Mouse (Mus musculus) splenic B cell, adult 2 months (primary cell): Measurements from ENCODE around the gene Grm1.

Source experiments
- DNase-seq: peaks from one replicate; pipeline ENCODE4 v3.0.0-alpha.2; 2011; ENCODE audit warnings: low read depth, low spot score
- H3K27me3 ChIP-seq: 2 replicates; pipeline ENCODE4 v1.6.1; 2012; ENCODE audit warnings: mild to moderate bottlenecking, low read length, moderate library complexity, mixed read lengths; ENCODE audit not compliant: control insufficient read depth, poor library complexity, insufficient read depth, severe bottlenecking
- H3K36me3 ChIP-seq: 2 replicates; pipeline ENCODE4 v1.6.1; 2012; ENCODE audit warnings: mild to moderate bottlenecking, low read length, moderate library complexity, mixed read lengths; ENCODE audit not compliant: control insufficient read depth, poor library complexity, insufficient read depth, severe bottlenecking

The Grm1 gene

DNA sequence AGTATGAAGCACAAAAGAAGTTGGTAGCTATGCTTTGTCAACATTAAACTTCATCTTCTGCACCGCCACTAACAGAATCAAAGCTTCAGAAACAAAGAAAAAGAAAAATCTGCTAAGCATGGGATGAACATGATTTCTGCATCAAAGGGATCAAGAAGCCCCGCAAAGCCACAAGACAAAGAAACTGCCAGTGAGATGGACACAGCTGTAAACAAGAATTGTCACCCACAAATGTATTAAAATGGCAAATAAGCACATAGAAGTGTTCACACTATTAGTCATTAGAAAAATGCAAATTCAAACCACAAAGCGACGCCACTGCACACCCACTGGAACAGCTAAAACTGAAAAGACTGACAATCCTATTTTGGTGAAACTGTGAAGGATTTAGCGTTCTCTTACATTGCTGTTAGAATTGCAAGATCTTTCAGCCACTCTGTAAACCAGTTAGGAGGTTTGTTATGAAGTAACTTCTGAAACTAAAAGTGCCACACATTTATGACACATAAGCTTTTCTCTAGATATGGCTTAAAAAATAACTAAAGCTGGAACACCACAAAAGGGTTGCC lies 153.3 kb downstream of the Grm1 start:
- Histone ChIP-seq H3K36me3 (no peaks in the 10 kb centered on the region), H3K27me3 (no peaks in the 10 kb centered on the region)
- no peak for DNase-seq

DNA sequence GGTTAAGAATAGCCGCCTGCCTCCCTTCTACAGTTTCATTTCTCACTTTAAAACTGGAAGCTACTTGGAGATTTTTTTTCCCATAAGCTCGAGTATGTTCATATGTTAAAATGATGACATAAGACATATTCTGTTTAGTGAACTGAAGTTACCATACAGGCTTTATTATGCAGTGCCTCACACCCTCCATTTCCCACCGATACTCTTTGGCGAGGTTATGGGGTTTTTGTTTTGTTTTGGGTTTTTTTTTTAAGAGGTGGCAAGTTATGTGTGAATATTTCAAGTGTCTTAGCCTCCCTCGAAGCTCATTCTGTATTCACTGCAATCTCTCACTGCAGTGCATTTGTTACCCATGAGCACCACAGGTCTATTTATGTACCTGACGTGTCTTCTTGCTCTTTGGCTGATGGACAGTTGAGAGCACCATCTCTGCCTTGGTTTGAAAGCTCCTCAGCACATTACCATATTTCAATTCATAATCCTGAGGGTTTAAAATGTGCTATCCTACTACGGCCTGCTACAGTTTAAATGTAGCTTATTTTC lies 164.2 kb downstream of the Grm1 start:
- Histone ChIP-seq H3K36me3 (no peaks in the 10 kb centered on the region), H3K27me3 (no peaks in the 10 kb centered on the region)
- DNase-seq = no peak

DNA sequence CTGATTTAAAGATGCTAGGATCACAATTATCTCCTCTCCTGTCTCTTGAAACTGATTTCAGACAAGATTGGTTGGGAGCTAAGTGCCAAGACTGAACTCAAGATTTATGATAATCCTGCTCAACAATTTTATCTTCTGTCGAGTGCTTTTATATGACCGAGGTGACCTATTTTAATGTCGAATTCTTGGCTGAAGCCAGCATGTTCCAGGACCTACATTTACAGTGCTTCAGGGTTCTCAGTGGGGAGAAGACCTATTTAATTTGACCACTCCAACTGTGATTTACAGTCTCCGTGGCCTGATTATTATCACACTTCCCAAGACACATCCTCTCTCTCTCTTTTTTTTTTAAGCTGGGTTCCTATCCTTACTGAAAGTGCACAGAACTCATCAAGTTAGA lies 168.5 kb downstream of the Grm1 start:
- no peak for DNase-seq
- Histone ChIP-seq H3K27me3 (no peaks in the 10 kb centered on the region), H3K36me3 (no peaks in the 10 kb centered on the region)

DNA sequence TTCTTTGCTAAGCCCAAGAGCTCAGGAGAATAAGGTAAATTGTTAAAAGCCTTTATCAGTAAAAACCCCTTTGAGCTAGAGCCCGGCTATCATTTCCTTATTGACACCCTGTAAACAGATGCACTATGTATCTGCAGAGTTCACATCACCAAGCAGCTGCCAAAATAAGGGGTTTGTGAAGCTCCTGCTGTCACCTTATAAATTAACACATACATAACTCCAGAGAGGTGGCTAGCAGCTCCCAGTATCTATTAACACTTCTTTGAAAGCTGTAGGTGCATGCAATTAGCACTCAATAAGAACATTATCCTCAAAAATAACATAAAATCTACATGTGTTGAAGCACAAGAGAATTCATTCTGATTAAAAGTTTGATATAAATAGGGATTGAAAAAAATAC lies 191.9 kb downstream of the Grm1 start:
- no peaks in the 10 kb centered on the region for H3K36me3 ChIP-seq
- H3K27me3 ChIP-seq = no peaks in the 10 kb centered on the region
- no peak for DNase-seq

DNA sequence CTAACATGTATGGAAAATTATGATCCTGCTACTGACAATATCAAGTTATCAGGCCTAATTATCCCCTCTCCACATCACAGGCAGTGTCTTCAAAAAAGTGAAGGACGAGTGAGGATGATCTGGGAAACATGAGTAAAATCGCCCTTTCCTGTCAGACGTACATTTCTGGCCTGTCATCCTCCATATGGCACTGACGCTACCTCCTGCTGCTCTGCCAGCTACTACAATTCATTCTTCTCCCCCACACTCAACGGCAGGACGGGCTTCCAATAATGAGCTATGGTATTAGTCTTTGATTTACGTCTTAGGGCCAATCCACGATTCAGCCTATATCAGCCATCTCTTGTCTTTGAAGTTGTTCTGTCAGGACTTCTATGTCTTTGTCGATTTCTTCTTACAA lies 193.6 kb downstream of the Grm1 start:
- no peak for DNase-seq
- H3K27me3 ChIP-seq = no peaks in the 10 kb centered on the region
- H3K36me3 ChIP-seq = no peaks in the 10 kb centered on the region

DNA sequence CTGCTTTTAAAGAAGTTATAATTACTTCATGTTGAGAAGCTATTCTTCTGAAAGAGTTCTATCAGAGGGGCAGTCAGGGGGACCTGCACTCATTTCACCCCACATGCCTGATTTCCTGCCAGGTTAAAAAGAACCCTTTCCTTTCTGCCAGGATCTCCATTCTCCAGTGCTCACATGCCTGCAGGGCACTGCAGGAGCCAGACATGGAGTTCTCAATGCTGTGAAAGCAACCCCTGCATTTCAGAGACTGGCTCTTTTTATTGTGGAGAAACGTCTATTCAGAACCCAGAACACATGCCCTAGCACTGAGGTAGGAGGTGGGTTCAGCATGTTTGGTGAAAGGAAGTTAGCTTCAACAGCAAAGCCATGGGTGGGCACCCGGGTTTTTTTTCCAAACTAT lies 197.2 kb downstream of the Grm1 start:
- Histone ChIP-seq H3K36me3 (no peaks in the 10 kb centered on the region), H3K27me3 (no peaks in the 10 kb centered on the region)
- no peak for DNase-seq

DNA sequence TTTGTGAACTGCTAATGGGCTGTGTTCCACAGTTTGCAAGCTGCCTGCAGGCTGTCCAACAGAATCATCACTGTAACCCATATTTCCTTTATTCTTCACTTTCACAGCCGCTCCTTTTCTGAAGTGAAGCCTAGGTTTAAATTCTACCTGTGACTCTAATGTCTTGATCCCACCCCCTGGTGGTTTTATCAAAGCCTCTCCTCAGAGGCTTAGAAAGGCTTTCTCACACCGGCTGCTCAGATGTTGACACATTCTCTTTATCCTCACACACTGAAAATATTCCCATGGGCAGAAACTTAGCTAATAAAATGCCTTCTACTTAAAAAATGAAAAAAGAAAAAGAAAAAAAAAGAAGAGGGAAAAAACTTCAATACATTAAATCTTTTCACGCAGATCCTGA lies 210.0 kb downstream of the Grm1 start:
- Histone ChIP-seq H3K36me3 (no peaks in the 10 kb centered on the region), H3K27me3 (no peaks in the 10 kb centered on the region)
- no peak for DNase-seq

DNA sequence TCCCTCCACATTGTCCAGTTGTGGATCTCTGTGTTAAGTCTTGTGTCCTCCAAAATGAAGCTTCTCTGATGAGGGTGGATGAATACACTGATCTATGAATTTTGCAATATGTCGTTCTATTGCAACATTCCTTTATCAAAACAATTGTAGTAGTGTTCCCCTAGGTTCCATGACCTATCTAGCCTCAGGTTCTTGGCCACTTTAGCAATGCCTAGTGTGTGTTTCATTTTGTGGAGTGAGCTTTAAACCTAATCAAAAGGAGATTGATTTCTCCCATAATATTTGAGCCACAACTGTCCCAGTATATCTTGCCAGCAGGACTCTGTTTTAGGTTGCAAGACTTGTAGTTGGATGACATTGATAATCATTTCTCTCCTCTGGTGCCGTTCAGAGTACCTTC lies 211.9 kb downstream of the Grm1 start:
- DNase-seq = no peak
- Histone ChIP-seq H3K27me3 (no peaks in the 10 kb centered on the region), H3K36me3 (no peaks in the 10 kb centered on the region)

DNA sequence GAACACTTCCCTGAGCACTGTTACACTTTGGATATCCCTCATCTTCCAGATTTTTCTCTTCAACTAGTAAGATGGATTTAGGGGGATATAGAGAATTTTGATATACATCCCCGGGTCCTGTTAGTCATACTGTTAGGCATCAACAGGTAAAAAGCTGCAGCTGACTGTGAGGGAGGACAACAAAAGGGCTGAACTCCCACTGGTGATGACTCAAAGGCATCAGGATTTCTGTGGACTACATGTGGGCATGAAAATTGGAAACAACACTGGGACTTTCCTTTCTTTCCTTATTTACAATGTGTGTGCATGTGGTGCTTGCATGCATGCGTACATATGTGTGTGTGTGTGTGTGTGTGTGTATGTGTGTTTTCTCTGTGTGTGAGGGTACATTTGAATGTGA lies 215.9 kb downstream of the Grm1 start:
- Histone ChIP-seq H3K36me3 (no peaks in the 10 kb centered on the region), H3K27me3 (no peaks in the 10 kb centered on the region)
- no peak for DNase-seq

DNA sequence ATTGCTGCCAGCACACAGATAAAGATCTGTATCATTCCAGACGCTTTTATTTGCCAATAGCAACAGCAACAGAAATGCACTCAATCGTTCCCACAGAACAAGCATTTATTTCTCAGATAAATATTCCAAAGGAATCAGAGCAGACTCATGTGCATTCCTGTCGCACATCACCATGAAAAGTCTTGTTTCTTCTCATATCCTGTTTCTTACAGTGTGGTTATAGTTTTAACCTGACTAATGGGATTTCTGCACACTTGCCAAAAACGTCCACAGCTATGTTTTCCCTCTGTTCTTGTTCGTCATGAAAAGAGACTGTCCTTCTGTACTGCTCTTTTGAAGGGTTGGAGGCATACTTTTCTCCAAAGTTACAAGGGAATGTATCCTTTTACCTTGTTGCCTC lies 217.4 kb downstream of the Grm1 start:
- Histone ChIP-seq H3K36me3 (no peaks in the 10 kb centered on the region), H3K27me3 (no peaks in the 10 kb centered on the region)
- no peak for DNase-seq

DNA sequence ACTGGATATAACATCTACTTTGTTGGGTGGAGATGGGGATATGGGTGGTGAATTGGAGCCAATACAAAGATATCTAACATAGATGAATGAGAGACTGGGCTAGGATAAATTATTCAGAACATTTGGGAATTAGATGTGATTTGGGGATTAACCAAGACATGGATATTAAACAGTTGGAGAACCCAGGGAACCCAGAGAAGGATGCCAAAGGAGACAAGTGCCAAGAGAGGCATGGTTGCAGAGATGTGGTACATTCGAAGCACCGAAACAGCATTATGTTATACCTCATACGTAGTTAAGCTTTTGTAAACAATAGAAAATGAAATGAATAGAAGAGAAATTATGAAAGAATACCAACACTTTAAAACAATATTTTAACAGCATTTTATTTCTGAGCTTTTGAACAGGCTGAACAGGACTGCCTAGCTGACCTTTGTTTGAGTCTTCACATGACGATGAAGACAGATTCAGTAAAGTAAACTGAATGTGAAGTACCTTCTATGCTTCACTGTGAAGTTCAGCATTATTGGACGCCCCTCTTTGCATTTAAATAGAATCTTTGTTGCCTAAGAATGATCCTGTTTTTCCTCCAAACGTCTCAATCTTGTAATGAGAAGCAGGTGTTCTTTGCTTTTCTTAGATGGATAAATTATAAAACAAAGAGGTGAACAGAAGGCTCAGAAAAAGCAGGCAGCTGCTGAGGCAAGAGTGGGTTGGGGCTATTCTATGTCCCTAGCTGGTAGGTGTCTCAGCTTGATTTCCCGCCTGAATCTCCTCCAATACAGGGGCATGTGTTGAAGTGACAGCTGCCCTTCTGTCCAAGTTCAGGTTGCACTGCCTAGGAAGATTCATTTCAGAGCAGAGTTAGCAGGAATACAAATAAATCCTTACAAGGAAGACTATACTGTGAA lies 234.5 kb downstream of the Grm1 start:
- no peak for DNase-seq

DNA sequence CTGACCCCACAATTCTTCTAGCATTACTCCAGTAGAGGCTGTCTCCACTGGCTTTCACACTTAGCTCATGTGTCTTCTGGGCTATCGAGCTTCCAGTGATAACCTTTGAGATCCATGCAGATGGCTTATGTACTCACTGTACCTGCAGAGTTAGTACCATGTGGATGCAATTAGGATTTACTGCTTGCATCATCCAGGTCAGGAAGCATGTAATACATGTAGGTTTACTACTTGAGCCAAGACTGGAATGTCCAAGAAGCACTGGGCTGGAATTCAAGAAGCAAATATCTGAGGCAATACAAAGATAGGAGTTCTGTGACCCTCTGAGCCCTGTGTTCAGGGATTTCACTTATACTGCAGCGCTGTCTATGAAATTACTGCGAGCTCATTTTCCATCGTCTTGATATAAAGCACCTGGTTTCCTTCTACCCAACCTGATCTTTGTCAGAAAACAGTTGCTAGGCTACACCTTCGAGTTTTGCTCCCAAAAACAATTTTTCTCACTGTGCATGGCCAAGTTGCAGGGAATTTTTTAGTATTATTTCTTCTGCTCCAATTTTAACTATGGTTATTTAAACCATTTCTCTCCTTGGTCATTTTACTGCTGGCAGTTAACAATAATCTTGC lies 237.0 kb downstream of the Grm1 start:
- Histone ChIP-seq H3K27me3 (no peaks in the 10 kb centered on the region), H3K36me3 (no peaks in the 10 kb centered on the region)
- DNase-seq = no peak

More for the DNA sequence above, 234.5 kb downstream of the Grm1 start:
- no peaks in the 10 kb centered on the region for H3K27me3 ChIP-seq
- no peaks in the 10 kb centered on the region for H3K36me3 ChIP-seq

DNA sequence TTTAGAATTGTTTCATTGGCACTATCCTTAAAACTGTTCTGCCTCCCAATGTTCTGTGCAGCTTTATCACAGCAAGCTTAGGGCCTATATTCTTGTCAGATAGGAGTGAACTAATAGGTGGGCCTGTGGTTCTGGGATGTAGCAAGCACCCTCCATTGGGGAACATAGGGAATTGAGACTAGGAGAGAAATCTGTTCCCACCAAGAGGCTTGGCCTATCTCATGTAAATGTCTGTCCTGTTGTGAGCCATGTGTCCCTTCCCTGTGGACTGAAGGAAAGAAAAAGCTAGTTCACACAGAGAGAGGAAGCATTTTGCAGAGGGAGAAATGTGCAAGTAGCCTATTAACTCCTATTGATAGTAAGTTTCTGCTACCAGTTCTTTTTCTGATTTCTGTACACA lies 246.8 kb downstream of the Grm1 start:
- DNase-seq = no peak
- H3K27me3 ChIP-seq = no peaks in the 10 kb centered on the region
- no peaks in the 10 kb centered on the region for H3K36me3 ChIP-seq

DNA sequence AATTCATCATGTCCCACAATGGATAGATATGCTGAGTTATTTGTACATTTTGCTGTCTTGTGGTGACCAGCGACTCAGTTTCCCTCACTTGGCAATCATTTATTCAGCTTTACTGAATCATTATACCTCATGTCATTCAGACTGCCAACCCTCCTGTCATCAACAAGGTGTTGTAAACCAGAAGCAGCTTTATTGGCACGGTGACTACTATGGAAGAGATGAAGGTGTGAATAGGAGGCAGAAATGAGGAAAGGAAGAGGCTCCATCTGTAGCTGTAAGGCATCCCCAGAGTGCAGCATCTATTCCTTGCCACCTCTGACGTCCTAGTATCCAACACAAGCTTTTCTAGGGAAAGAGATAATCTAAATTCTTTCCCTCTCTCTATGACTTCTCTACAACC lies 247.3 kb downstream of the Grm1 start:
- Histone ChIP-seq H3K27me3 (no peaks in the 10 kb centered on the region), H3K36me3 (no peaks in the 10 kb centered on the region)
- DNase-seq = no peak

DNA sequence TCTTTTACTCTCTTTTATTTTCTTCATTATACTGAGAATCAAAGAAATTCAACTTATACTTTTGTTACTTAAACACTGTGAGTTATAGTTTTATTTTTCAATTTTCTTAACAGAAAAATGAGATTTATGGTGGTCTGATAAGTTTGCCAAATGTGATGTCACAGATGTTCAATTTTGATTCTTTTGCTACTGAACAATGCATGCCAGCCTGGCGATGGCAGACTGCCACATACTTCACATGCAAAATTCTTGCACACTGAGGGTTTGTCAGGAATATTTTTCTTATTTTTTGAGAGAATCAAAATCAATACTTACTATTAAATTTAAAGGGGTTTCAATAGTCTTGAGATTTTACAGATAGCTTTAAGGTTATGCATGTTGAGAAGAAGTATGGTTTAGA lies 251.0 kb downstream of the Grm1 start:
- no peaks in the 10 kb centered on the region for H3K27me3 ChIP-seq
- no peaks in the 10 kb centered on the region for H3K36me3 ChIP-seq
- no peak for DNase-seq
